Mouse (Mus musculus): Measurements from ENCODE around the gene Trim10.

- TF ChIP-seq EP300 (IDR thresholded peaks at IDR 0.05; ENCODE audit: insufficient read depth, low read depth, low read length) = no peak
- TF ChIP-seq POLR2A (IDR thresholded peaks at IDR 0.05; ENCODE audit: insufficient read depth, low read depth, low read length) = no peak
Measured at GRCm38 (mm10) chr17:36828488-36828887, 40.9 kb upstream of the Trim10 start.

Measured in heart, adult 2 months (tissue).